Mouse (Mus musculus) gastrocnemius, adult 18-20 months (tissue): Measurements from ENCODE around the gene Gper1. TPM values are rescaled to one million over a fixed set of nuclear protein-coding genes. Genes with fewer than 3 reads are reported as not detected.
"Not testable (repeated sequence)": the region's sequence is repeated elsewhere in the genome, so short reads cannot be mapped to it uniquely, and the experiment has no call there.

ENCODE experiments used
- DNase-seq: peaks from one replicate; pipeline ENCODE4 v3.0.0; 2021; ENCODE audit warnings: low spot score
- total RNA-seq, 2 experiments: library from RNA; stranded (reverse); gene quantifications; 2 replicates each; pipeline ENCODE4 v1.2.3; 2021

Gper1 gene
- total RNA-seq, 2 experiments from 2014 or later, result 0.59 to 0.82 TPM

GRCm38 (mm10) chr5:139390324-139391119 is 32.4 kb upstream of the Gper1 start:
- not testable (repeated sequence) for DNase-seq

- DNase-seq, result peak; percentile 24
Measured at GRCm38 (mm10) chr5:139391309-139391990, 31.5 kb upstream of the Gper1 start.

GRCm38 (mm10) chr5:139392219-139393196 is 30.4 kb upstream of the Gper1 start:
- DNase-seq, result peak; percentile 8

- no peak for DNase-seq
Measured at GRCm38 (mm10) chr5:139393197-139393588, 29.8 kb upstream of the Gper1 start.

GRCm38 (mm10) chr5:139394399-139394798 is 28.6 kb upstream of the Gper1 start:
- peak; percentile 25 for DNase-seq

GRCm38 (mm10) chr5:139395528-139395927 is 27.4 kb upstream of the Gper1 start:
- DNase-seq, result no peak

GRCm38 (mm10) chr5:139397359-139397916 is 25.5 kb upstream of the Gper1 start:
- no peak for DNase-seq

GRCm38 (mm10) chr5:139397959-139398753 is 24.8 kb upstream of the Gper1 start:
- peak; percentile 95 for DNase-seq

GRCm38 (mm10) chr5:139398786-139399185 is 24.2 kb upstream of the Gper1 start:
- no peak for DNase-seq

- DNase-seq, result no peak
Measured at GRCm38 (mm10) chr5:139399991-139400390, 23.0 kb upstream of the Gper1 start.

- DNase-seq, result no peak
Measured at GRCm38 (mm10) chr5:139402106-139402505, 20.8 kb upstream of the Gper1 start.

GRCm38 (mm10) chr5:139403692-139404260 is 19.2 kb upstream of the Gper1 start:
- no peak for DNase-seq

- no peak for DNase-seq
Measured at GRCm38 (mm10) chr5:139404801-139405401, 18.1 kb upstream of the Gper1 start, which contains the start of gene C130050O18Rik. TSS of gene C130050O18Rik (plus strand) at chr5:139405280.

- DNase-seq, result no peak
Measured at GRCm38 (mm10) chr5:139405478-139405877, 17.5 kb upstream of the Gper1 start.

- DNase-seq, result no peak
Measured at GRCm38 (mm10) chr5:139405953-139406352, 17.0 kb upstream of the Gper1 start.

- DNase-seq, result peak; percentile 56
Measured at GRCm38 (mm10) chr5:139407121-139407885, 15.6 kb upstream of the Gper1 start.

GRCm38 (mm10) chr5:139408511-139408910 is 14.4 kb upstream of the Gper1 start:
- DNase-seq, result no peak

- DNase-seq, result peak; percentile 86
Measured at GRCm38 (mm10) chr5:139409412-139409811, 13.5 kb upstream of the Gper1 start.

GRCm38 (mm10) chr5:139410056-139410455 is 12.9 kb upstream of the Gper1 start:
- no peak for DNase-seq
